Mouse (Mus musculus): ENCODE results near the gene Hddc2. TPM values are rescaled to one million over a fixed set of nuclear protein-coding genes. Genes with fewer than 3 reads are reported as not detected.
A peak's percentile ranks its signal among the peaks of the same experiment; 100 is the strongest.

The Hddc2 gene
- total and polyA plus RNA-seq, 2 experiments from 2014 or later: 50.9 to 85.0 TPM

- Histone ChIP-seq H3K4me1 (ENCODE audit: insufficient read depth) (no peaks in the 10 kb centered on the region), H3K36me3 (ENCODE audit: insufficient read depth) (no peaks in the 10 kb centered on the region), H3K9me3 (ENCODE audit: low read length) (no peaks in the 10 kb centered on the region), H3K9ac (no peak overlapping the region), H3K4me3 (ENCODE audit: low read depth, low read length) (no peak overlapping the region), H3K4me2 (ENCODE audit: low read depth) (no peak overlapping the region), H3K27me3 (ENCODE audit: insufficient read depth, low read length) (no peaks in the 10 kb centered on the region), H3K27ac (ENCODE audit: low read depth, low read length) (no peak overlapping the region)
- WGBS: 49% methylated on average over 4 of the region's 4 CpGs
- no peak for DNase-seq
- ATAC-seq: no peak
- no peak for TF ChIP-seq CTCF (IDR thresholded peaks at IDR 0.05; ENCODE audit: low read depth)
Observed at GRCm38 (mm10) chr10:31297106-31297505, 16.1 kb upstream of the Hddc2 start.

GRCm38 (mm10) chr10:31298263-31298662 is 14.9 kb upstream of the Hddc2 start:
- Histone ChIP-seq H3K4me1 (ENCODE audit: insufficient read depth) (no peaks in the 10 kb centered on the region), H3K4me2 (ENCODE audit: low read depth) (no peak overlapping the region), H3K9me3 (ENCODE audit: low read length) (no peaks in the 10 kb centered on the region), H3K36me3 (ENCODE audit: insufficient read depth) (no peaks in the 10 kb centered on the region), H3K9ac (no peak overlapping the region), H3K27me3 (ENCODE audit: insufficient read depth, low read length) (no peaks in the 10 kb centered on the region), H3K27ac (ENCODE audit: low read depth, low read length) (no peak overlapping the region), H3K4me3 (ENCODE audit: low read depth, low read length) (no peak overlapping the region)
- ATAC-seq (no peak), DNase-seq (no peak)
- WGBS: 58% methylated on average over 2 of the region's 2 CpGs
- TF ChIP-seq CTCF (IDR thresholded peaks at IDR 0.05; ENCODE audit: low read depth): no peak

DNA sequence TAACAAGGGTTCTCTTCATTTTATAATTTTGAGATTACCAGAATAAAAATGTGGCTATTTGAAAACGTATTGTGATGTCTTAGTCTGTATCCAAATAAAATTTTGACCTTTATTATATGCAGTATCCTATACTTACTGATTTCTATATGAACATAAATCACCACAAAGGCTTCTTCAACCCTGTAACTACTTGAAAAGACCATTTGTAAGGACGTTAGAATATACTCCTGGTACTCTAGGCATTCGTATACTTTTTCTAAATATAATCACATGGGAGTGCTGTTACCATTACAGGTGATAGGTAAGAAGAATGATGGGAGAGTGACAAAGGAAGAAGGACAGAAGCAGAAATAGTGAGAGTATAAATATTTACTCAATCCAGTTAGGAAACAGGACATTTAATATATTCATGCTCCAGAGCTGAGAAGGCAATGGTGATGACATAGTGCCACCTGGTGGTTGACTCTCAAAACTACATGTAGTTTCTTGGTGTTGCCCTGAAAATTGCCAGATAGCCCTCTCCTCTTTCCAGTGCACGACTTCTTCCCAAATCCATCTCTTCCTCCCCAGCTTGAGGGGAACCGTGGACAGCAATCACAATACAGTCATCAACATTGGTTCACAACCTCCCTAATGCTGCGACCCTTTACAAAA is 14.1 kb upstream of the Hddc2 start:
- whole genome bisulfite sequencing: 40% methylated on average over 6 of the region's 6 CpGs
- no peaks in the 10 kb centered on the region for H3K9me3 ChIP-seq (ENCODE audit: low read length)
- no peaks in the 10 kb centered on the region for H3K27me3 ChIP-seq (ENCODE audit: insufficient read depth, low read length)
- peak; percentile 83 for DNase-seq
- no peak overlapping the region for H3K27ac ChIP-seq (ENCODE audit: low read depth, low read length)
- TF ChIP-seq CTCF (IDR thresholded peaks at IDR 0.05; ENCODE audit: low read depth): peak; percentile 91
- H3K4me2 ChIP-seq (ENCODE audit: low read depth): no peak overlapping the region
- peak; percentile 74 for ATAC-seq
- H3K4me1 ChIP-seq (ENCODE audit: insufficient read depth): no peaks in the 10 kb centered on the region
- H3K9ac ChIP-seq: no peak overlapping the region
- H3K4me3 ChIP-seq (ENCODE audit: low read depth, low read length): no peak overlapping the region
- H3K36me3 ChIP-seq (ENCODE audit: insufficient read depth): no peaks in the 10 kb centered on the region

DNA sequence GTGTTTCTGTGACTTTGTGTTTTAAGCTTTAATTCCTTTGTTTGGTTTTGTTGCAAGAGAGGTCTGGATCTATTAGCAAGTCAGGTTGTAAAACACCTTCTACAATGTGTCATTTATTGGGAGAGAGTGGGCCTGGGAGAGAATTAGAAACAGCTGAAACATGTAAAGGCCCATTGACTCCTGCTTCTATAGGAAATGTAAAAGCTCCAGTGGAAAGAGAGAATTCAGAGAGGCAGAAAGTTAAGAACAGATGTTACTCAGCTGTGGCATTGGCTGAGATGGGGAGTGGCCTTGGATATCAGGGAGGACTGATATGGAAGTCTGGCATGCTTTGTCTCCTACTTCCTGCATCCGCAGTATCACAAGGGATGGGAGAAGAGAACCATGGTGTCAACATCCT is 12.9 kb upstream of the Hddc2 start:
- WGBS: 80% methylated on average over 1 of the region's 1 CpGs

GRCm38 (mm10) chr10:31303446-31303845 is 9.7 kb upstream of the Hddc2 start:
- no peak overlapping the region for H3K27ac ChIP-seq (ENCODE audit: low read depth, low read length)
- no peaks in the 10 kb centered on the region for H3K4me1 ChIP-seq (ENCODE audit: insufficient read depth)
- H3K27me3 ChIP-seq (ENCODE audit: insufficient read depth, low read length): no peaks in the 10 kb centered on the region
- no peaks in the 10 kb centered on the region for H3K36me3 ChIP-seq (ENCODE audit: insufficient read depth)
- 98% methylated on average over 2 of the region's 2 CpGs for WGBS
- no peak overlapping the region for H3K4me3 ChIP-seq (ENCODE audit: low read depth, low read length)
- DNase-seq: no peak
- H3K9ac ChIP-seq: no peak overlapping the region
- no peak overlapping the region for H3K4me2 ChIP-seq (ENCODE audit: low read depth)
- no peak for ATAC-seq
- no peak for TF ChIP-seq CTCF (IDR thresholded peaks at IDR 0.05; ENCODE audit: low read depth)
- no peaks in the 10 kb centered on the region for H3K9me3 ChIP-seq (ENCODE audit: low read length)

More for the DNA sequence above, 12.9 kb upstream of the Hddc2 start:
- Histone ChIP-seq H3K27ac (ENCODE audit: low read depth, low read length) (no peak overlapping the region), H3K36me3 (ENCODE audit: insufficient read depth) (no peaks in the 10 kb centered on the region), H3K27me3 (ENCODE audit: insufficient read depth, low read length) (no peaks in the 10 kb centered on the region), H3K9me3 (ENCODE audit: low read length) (no peaks in the 10 kb centered on the region), H3K4me3 (ENCODE audit: low read depth, low read length) (no peak overlapping the region), H3K9ac (no peak overlapping the region), H3K4me2 (ENCODE audit: low read depth) (no peak overlapping the region), H3K4me1 (ENCODE audit: insufficient read depth) (no peaks in the 10 kb centered on the region)
- DNase-seq (no peak), ATAC-seq (no peak)
- TF ChIP-seq CTCF (IDR thresholded peaks at IDR 0.05; ENCODE audit: low read depth): no peak

DNA sequence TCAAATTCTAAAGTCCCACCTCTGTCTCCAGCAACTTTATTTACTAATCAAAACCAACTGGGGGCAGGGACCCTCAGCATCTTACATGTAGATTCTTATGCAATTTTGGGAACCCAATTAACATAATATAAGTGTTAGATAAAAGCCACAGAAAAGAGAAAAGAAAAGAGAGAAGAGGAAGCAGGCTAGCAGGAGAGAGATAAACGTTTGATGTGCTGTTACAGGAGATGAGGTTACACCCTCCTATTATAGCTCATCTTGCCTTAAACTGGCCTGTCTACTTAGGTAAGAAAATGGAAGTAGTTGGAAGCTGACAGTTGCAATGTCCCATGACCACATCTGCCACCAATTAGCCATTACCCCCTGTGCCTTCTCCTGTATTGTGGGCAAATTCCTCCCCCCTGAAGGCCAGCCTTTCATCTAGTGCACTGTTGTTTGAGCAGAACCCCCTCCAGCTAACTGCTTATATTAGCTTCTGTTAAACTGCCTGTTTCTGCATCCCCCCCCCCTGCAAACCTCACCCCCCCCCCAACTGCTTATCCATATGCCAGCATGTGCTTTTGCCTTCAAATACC is 6.1 kb upstream of the Hddc2 start:
- Histone ChIP-seq H3K36me3 (ENCODE audit: insufficient read depth) (no peaks in the 10 kb centered on the region), H3K4me3 (ENCODE audit: low read depth, low read length) (no peak overlapping the region), H3K27ac (ENCODE audit: low read depth, low read length) (no peak overlapping the region), H3K4me1 (ENCODE audit: insufficient read depth) (no peaks in the 10 kb centered on the region), H3K9ac (no peak overlapping the region), H3K27me3 (ENCODE audit: insufficient read depth, low read length) (no peaks in the 10 kb centered on the region), H3K4me2 (ENCODE audit: low read depth) (no peak overlapping the region), H3K9me3 (ENCODE audit: low read length) (no peaks in the 10 kb centered on the region)
- 31% methylated on average over 1 of the region's 1 CpGs for WGBS
- DNase-seq: no peak
- TF ChIP-seq CTCF (IDR thresholded peaks at IDR 0.05; ENCODE audit: low read depth): no peak
- no peak for ATAC-seq

DNA sequence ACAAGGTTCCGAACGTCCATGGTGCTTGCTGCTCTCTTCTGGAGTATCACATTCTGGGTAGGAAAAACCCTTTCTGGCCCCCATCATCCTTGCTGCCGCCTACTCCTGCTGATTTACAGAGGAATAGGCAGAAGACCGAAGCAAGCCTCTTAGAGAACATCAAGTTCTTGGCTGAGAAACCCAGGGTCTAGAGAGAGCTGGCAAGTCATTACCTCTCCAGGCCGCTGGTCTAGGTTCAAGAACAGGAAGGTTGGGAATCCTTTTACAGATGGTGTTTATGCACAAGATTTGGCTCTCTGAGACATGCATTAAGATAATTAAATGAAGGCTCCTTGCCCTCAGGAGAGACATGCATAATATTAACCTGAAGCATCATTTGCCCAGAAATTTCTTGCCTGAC is 5.3 kb downstream of the Hddc2 start:
- 79% methylated on average over 5 of the region's 5 CpGs for WGBS
- no peak overlapping the region for H3K4me3 ChIP-seq (ENCODE audit: low read depth, low read length)
- no peaks in the 10 kb centered on the region; the same call in 1 of the 2 replicates for H3K36me3 ChIP-seq (ENCODE audit: insufficient read depth)

More for the DNA sequence above, 5.3 kb downstream of the Hddc2 start:
- no peak for ATAC-seq
- H3K4me1 ChIP-seq (ENCODE audit: insufficient read depth): peaks cover 12% of the 10 kb centered on the region
- no peaks in the 10 kb centered on the region for H3K9me3 ChIP-seq (ENCODE audit: low read length)
- no peak overlapping the region for H3K4me2 ChIP-seq (ENCODE audit: low read depth)
- DNase-seq: no peak
- TF ChIP-seq CTCF (IDR thresholded peaks at IDR 0.05; ENCODE audit: low read depth): no peak
- no peak overlapping the region for H3K9ac ChIP-seq
- H3K27ac ChIP-seq (ENCODE audit: low read depth, low read length): no peak overlapping the region
- no peaks in the 10 kb centered on the region for H3K27me3 ChIP-seq (ENCODE audit: insufficient read depth, low read length)
